Comparison of ENCODE assay signal across 11 mouse cellular contexts in genomic region chr2:180695176-180695575, GRCm38 (mm10). TPM values are rescaled to one million over a fixed set of nuclear protein-coding genes. Genes with fewer than 3 reads are reported as not detected.
A peak's percentile ranks its signal among the peaks of the same experiment; 100 is the strongest.
DNase-seq lines count a peak whose midpoint lies in the region; ATAC-seq lines count a peak whose summit lies in the region.
"Had no signal": no experiment of that assay in that cellular context is flagged by ENCODE, and none has a peak within 500 bp of the region (broad histone marks: within the 10 kb centered on the region; RNA-seq: fewer than 3 reads in every experiment).

No protein-coding gene starts in this region.

- peak; percentile 34 for DNase-seq in lung, postnatal 36 days
- no peak for DNase-seq in lung, postnatal 25 days (ENCODE audit: low spot score)
- peak; percentile 41 for DNase-seq in NIH3T3 (ENCODE audit: low read depth)
- DNase-seq in cerebellum, adult 11-12 months: no peak
- DNase-seq in cerebellum, postnatal 14 days: no peak
- no peak for DNase-seq in gastrocnemius, adult 18-20 months (ENCODE audit: low spot score)
- DNase-seq: cerebellum, adult 2 months; thymus, postnatal 25 days had no signal

- peak; percentile 77 for ATAC-seq in megakaryocyte, adult 5-6 weeks (ENCODE audit: poor library complexity, severe bottlenecking)
- ATAC-seq: forebrain, embryonic 14.5 days had no signal

RNA-seq across cellular contexts. Expression of gene Dido1, which starts 14.6 kb away (rescaled TPM):
- total RNA-seq in megakaryocyte, adult 5-6 weeks (2015): 30.0 and 32.1 TPM in 2 replicates
- 41.3 and 46.9 TPM in 2 replicates for total RNA-seq in megakaryocyte, adult 5-6 weeks (2017)
- total RNA-seq in gastrocnemius, adult 18-20 months (2021): 10 to 100 TPM; 15.3 to 19.4 TPM

RNA-seq across cellular contexts. Expression of gene Gid8, which starts 14.7 kb away (rescaled TPM):
- total RNA-seq in megakaryocyte, adult 5-6 weeks (2015): 72.6 and 76.0 TPM in 2 replicates
- 64.1 and 82.6 TPM in 2 replicates for total RNA-seq in megakaryocyte, adult 5-6 weeks (2017)
- 10 to 100 TPM; 31.7 to 36.7 TPM for total RNA-seq in gastrocnemius, adult 18-20 months (2021)

RNA-seq across cellular contexts. Expression of gene Slc17a9, which starts 29.9 kb away (rescaled TPM):
- 7.9 and 9.9 TPM in 2 replicates for total RNA-seq in megakaryocyte, adult 5-6 weeks (2015)
- total RNA-seq in megakaryocyte, adult 5-6 weeks (2017): 5.2 and 7.1 TPM in 2 replicates
- total RNA-seq in gastrocnemius, adult 18-20 months (2021): not detected

RNA-seq across cellular contexts. Expression of gene Tcfl5, which starts 52.7 kb away (rescaled TPM):
- total RNA-seq in megakaryocyte, adult 5-6 weeks (2015): not detected in 2 replicates
- total RNA-seq in megakaryocyte, adult 5-6 weeks (2017): not detected in 2 replicates
- not detected for total RNA-seq in gastrocnemius, adult 18-20 months (2021)
- total RNA-seq: adrenal gland, adult 18-20 months had no signal

Comparison
In these comparisons a context has a peak if more than half of its experiments do, and no peak if none do; other contexts are left out.
1. DNase-seq: peak in lung, postnatal 36 days (single experiment) and NIH3T3 (single experiment); none in lung, postnatal 25 days (single experiment), cerebellum, adult 11-12 months (single experiment), cerebellum, postnatal 14 days (0 of 2) and gastrocnemius, adult 18-20 months (single experiment).
2. RNA of gene Slc17a9, which starts 29.9 kb away (total RNA-seq): 5.2 to 9.9 TPM in megakaryocyte, adult 5-6 weeks; not detected in gastrocnemius, adult 18-20 months; every median in the first group is over 4 times any median in the second.